Mouse (Mus musculus) thymus, adult 2 months (tissue): ENCODE results near the gene Spint3. TPM values are rescaled to one million over a fixed set of nuclear protein-coding genes. Genes with fewer than 3 reads are reported as not detected.

Source experiments
- DNase-seq: peaks from one replicate; pipeline ENCODE4 v3.0.0; 2021
- H3K27ac ChIP-seq: fragments of 200-500 bp; 2 replicates; pipeline ENCODE4 v1.5.1; 2012; ENCODE audit warnings: low read length, control low read depth; ENCODE audit not compliant: control insufficient read depth, insufficient read depth
- H3K27me3 ChIP-seq: fragments of 200-500 bp; 2 replicates; pipeline ENCODE4 v1.6.1; 2012; ENCODE audit warnings: mild to moderate bottlenecking, low read length, moderate library complexity, mixed read lengths; ENCODE audit not compliant: control insufficient read depth, insufficient read depth
- H3K36me3 ChIP-seq: fragments of 200-500 bp; 2 replicates; pipeline ENCODE4 v1.6.1; 2012; ENCODE audit warnings: mild to moderate bottlenecking, low read length, moderate library complexity; ENCODE audit not compliant: control insufficient read depth, insufficient read depth
- H3K4me1 ChIP-seq: fragments of 200-500 bp; replicated peaks from 2 replicates; pipeline ENCODE4 v1.6.1; 2012; ENCODE audit warnings: low read length; ENCODE audit not compliant: control insufficient read depth, insufficient read depth
- H3K4me3 ChIP-seq: fragments of 200-500 bp; 2 replicates; pipeline ENCODE4 v1.5.1; 2012; ENCODE audit warnings: mild to moderate bottlenecking, low read length, control low read depth, moderate library complexity; ENCODE audit not compliant: control insufficient read depth, insufficient read depth
- CTCF ChIP-seq: fragments of 200-500 bp; IDR thresholded peaks from 2 replicates; pipeline ENCODE4 v1.5.1; 2012; ENCODE audit warnings: mild to moderate bottlenecking, control low read depth, low read length, moderate library complexity, borderline replicate concordance; ENCODE audit not compliant: control insufficient read depth, poor library complexity, insufficient read depth; ENCODE audit errors: extremely low read depth
- POLR2A ChIP-seq: fragments of 200-500 bp; IDR thresholded peaks from 2 replicates; pipeline ENCODE4 v1.6.1; 2012; ENCODE audit warnings: mild to moderate bottlenecking, low read length, control low read depth, moderate library complexity; ENCODE audit not compliant: control insufficient read depth, poor library complexity, insufficient read depth; ENCODE audit errors: extremely low read depth
- WGBS: fragments of 180-500 bp; shearing (Covaris S2); methylation state at CpG from one replicate; pipeline ENCODE4 v1.1.7; 2018; 5-methylcytosine and 5-hydroxymethylcytosine counted together
- polyA plus RNA-seq: library from polyadenylated mRNA; depleted of rRNA; stranded (reverse); fragments of >200 nt; gene quantifications from 2 replicates; pipeline ENCODE4 v1.2.3, GENCODE M21; 2012

Spint3 gene
- polyA plus RNA-seq, 1 experiment = not detected

DNA sequence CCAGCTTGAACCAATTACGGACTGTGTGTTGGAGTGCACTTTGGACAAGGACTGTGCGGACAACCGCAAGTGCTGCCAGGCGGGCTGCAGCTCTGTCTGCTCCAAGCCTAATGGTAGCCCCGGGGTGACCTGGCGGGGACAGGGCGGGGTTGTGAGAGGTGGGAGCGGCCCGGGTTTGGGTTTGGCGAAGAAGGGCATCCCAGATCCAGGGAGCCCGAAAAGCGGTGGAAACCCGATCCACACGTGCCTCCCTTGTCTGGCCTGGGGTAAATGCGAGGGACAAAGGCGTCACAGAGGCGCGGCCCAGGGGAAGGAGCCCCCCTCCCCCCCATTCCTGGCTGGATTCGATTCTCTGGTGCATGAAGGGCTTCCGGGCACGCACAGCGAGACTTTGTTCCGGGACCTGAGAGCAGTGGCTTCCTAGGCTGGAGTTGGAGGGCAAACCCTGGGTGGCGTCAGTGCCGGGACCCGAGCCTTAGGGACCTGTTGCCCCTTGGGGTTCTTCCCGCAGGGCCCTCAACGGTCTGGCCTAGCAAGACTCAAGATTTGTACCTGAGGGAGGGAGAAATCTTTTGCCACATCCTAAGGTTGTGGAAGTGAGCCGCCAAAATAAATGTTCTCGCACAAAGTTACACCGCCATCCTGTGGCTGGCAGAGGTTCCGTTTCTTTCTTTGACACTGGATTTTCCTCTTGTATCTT is 9.8 kb downstream of the Spint3 start:
- Histone ChIP-seq H3K27me3 (no peaks in the 10 kb centered on the region; the same call in 1 of the 2 replicates), H3K4me1 (peaks cover 14% of the 10 kb centered on the region), H3K27ac (no peak overlapping the region), H3K4me3 (peak overlapping the region; percentile 33), H3K36me3 (no peaks in the 10 kb centered on the region)
- TF ChIP-seq POLR2A (no peak), CTCF (no peak)
- DNase-seq = peak; percentile 2
- WGBS = 16% methylated on average over 32 of the region's 32 CpGs

DNA sequence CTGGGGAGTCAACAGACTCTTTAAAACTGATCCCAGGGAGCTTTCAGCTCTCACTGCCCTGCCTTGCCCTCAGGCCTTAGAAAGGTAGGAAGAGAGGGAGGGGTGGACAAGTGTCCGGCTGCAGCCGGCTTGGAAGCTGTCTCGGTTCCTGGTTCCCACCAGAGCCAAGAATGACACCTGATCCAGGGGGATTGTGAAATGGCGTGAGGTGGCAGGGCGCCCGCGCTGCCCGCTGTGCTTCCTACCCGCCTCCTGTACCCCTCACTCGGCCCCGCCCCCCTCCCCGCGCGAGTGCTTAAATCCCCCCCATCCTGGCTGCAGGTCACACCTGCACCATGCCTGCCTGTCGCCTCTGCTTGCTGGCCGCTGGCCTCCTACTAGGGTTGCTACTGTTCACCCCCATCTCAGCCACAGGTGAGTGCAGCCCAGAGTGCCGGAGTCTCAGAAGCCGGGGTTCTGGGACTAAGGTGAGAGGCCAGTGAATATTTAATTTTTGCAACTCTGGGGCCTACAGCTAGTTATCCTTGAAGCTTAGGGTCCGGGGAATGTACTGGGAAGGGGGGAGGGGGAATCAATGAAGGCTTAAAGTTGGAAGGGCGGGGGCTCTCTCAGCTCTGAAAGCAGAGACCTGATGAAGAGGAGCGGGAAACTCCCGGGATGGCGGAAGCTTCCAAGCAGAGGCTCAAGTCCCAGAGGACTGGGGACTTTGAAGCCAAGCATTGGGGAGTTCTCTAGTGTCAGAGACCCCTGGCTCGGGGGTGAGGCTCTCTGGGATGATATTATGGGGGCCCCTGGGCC is 10.7 kb downstream of the Spint3 start, which contains the start of gene Wfdc2:
Wfdc2 (plus strand) TSS at position 23 of the 798 bp plus-strand sequence.
- H3K27me3 ChIP-seq = no peaks in the 10 kb centered on the region; the same call in 1 of the 2 replicates
- H3K36me3 ChIP-seq = no peaks in the 10 kb centered on the region
- H3K27ac ChIP-seq = no peak within 1 kb of the TSS
- H3K4me1 ChIP-seq = peaks cover 14% of the 10 kb centered on the region
- peak within 1 kb of the TSS; percentile 33; the same call in 1 of the 2 replicates for H3K4me3 ChIP-seq
- TF ChIP-seq POLR2A (no peak), CTCF (no peak)
- WGBS = 81% methylated on average over 24 of the region's 24 CpGs
- DNase-seq = no peak

DNA sequence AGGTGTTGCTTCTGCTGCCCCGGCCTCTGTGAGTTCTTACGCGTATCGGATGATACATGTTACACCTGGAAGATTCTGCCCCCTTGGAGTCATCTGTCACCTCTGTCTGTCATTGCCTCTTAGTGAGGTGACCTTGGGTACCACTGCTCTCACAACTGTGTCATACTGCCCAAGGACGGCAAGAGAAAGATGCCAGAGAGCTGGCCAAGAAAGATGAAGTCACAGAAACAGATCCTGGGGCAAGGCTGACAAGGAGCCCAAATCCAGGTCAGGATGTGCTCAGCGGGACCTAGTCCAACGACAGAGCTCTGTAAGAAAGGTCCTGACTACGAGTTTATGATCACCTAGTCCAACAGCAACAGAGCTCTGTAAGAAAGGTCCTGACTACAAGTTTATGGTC is 13.2 kb downstream of the Spint3 start:
- H3K36me3 ChIP-seq = no peaks in the 10 kb centered on the region
- no peak for DNase-seq
- H3K4me1 ChIP-seq = peaks cover 14% of the 10 kb centered on the region
- no peak overlapping the region for H3K27ac ChIP-seq
- no peak for TF ChIP-seq POLR2A
- TF ChIP-seq CTCF = no peak
- H3K27me3 ChIP-seq = no peaks in the 10 kb centered on the region; the same call in 1 of the 2 replicates
- 82% methylated on average over 8 of the region's 8 CpGs for WGBS
- H3K4me3 ChIP-seq = no peak overlapping the region

DNA sequence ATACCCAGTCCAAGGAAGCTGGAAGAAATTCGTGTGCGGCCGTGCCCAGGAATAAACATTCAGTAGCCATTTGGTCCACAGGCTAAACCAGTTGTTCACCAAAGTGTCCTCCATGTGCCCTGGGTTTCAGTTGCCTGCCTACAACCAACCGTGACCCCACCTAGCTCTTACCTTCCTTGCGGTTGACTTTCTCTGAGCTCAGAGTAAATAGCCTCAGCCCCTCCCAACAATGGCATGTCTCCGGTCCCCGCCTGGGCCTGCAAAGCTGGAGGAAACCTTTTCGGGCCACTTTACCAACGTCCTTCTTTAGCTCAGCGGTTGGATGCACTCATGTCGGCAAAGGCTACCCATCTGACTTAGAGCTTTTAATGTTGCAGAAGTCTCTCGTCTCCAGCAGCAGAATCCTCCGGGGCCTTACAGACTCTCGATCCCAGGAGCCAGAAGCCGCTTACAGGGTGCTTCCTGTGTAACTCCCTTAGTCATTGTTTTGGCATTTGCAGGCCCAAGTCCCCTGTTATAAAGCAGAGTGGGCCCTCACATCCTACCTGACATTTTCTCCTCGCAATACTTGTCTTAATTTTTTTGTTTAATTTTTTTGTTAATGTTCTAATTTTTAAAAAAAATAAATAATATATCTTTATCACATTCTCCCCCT is 14.1 kb downstream of the Spint3 start:
- Histone ChIP-seq H3K27ac (no peak overlapping the region), H3K27me3 (no peaks in the 10 kb centered on the region; the same call in 1 of the 2 replicates), H3K36me3 (no peaks in the 10 kb centered on the region), H3K4me3 (no peak overlapping the region), H3K4me1 (peaks cover 14% of the 10 kb centered on the region)
- DNase-seq = no peak
- 26% methylated on average over 16 of the region's 16 CpGs for whole genome bisulfite sequencing
- TF ChIP-seq CTCF = no peak
- no peak for TF ChIP-seq POLR2A

DNA sequence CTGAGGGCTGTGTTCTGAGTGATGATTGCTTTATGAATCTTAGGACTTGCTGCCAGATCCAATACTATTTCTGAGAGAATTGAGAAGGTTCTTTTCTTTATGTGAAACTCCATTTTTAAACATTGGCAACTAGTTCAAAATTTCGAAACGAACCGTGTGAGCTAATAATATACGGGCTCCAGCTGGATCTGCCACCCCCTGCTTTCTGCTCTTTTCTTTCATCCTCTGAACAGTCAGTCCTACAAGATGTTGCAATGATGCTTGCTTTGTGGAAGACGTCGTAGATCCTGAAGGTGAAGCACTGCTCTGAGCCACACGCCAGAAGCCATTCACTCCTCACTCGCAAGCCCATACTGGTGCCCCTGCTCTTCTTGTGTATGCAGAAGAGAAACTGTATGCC is 14.8 kb downstream of the Spint3 start:
- TF ChIP-seq CTCF = no peak
- H3K27ac ChIP-seq = no peak overlapping the region

DNA sequence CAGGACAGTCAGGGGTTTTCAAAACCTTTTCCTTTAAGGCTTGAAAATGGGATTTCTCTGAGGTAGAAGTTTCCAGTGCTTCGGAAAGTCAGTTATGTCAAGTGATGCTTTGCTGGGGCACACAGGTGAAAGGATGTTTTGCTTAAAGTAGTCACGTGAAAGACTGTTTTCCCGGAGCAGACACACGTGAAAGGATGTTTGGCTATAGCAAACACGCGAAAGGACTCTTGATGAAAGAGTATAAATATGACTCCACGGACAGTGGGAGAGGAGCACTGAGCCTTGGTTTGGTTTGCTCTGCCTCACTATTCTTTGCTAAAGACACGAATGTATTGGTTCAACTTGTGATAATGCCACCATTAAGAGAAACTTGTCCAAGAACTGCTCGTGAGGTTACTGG is 21.8 kb downstream of the Spint3 start:
- Histone ChIP-seq H3K4me1 (no peaks in the 10 kb centered on the region; the same call in 1 of the 2 replicates), H3K27ac (no peak overlapping the region), H3K36me3 (no peaks in the 10 kb centered on the region), H3K27me3 (no peaks in the 10 kb centered on the region), H3K4me3 (no peak overlapping the region)
- no peak for TF ChIP-seq POLR2A
- no peak for DNase-seq
- WGBS = 93% methylated on average over 9 of the region's 9 CpGs

More for the DNA sequence above, 14.8 kb downstream of the Spint3 start:
- Histone ChIP-seq H3K4me3 (no peak overlapping the region), H3K27me3 (no peaks in the 10 kb centered on the region; the same call in 1 of the 2 replicates), H3K36me3 (no peaks in the 10 kb centered on the region), H3K4me1 (peaks cover 11% of the 10 kb centered on the region)
- WGBS = 85% methylated on average over 8 of the region's 8 CpGs
- no peak for DNase-seq
